Mouse (Mus musculus) stomach, postnatal 0 days (tissue): ENCODE results near the gene Slc45a3. TPM values are rescaled to one million over a fixed set of nuclear protein-coding genes. Genes with fewer than 3 reads are reported as not detected.

ENCODE experiments used
- ATAC-seq: fragments of 200-750 bp; cut with Nextera tagmentation; 2 replicates; pipeline ENCODE4 v1.8.0; 2017; ENCODE audit not compliant: low FRiP score, low TSS enrichment
- DNase-seq: peaks from one replicate; pipeline ENCODE4 v3.0.0-alpha.2; 2016; ENCODE audit warnings: low spot score
- H3K27ac ChIP-seq: fragments of 300-500 bp; sonication (generic); replicated peaks from 2 replicates; pipeline ENCODE4 v1.5.1; 2014; ENCODE audit warnings: mild to moderate bottlenecking, control low read depth
- H3K27me3 ChIP-seq: fragments of 300-500 bp; sonication (generic); 2 replicates; pipeline ENCODE4 v1.6.1; 2014; ENCODE audit warnings: low read length; ENCODE audit not compliant: control insufficient read depth, insufficient read depth
- H3K36me3 ChIP-seq: fragments of 300-500 bp; sonication (generic); 2 replicates; pipeline ENCODE4 v1.6.1; 2014; ENCODE audit warnings: low read length, mixed read lengths; ENCODE audit not compliant: control insufficient read depth, insufficient read depth
- H3K4me1 ChIP-seq: fragments of 300-500 bp; sonication (generic); replicated peaks from 2 replicates; pipeline ENCODE4 v1.6.1; 2014; ENCODE audit warnings: antibody characterized with exemption; ENCODE audit not compliant: control insufficient read depth, insufficient read depth
- H3K4me2 ChIP-seq: fragments of 300-500 bp; sonication (generic); replicated peaks from 2 replicates; pipeline ENCODE4 v1.6.1; 2014; ENCODE audit warnings: low read depth, mild to moderate bottlenecking, control low read depth, moderate library complexity
- H3K4me3 ChIP-seq: fragments of 300-500 bp; sonication (generic); 2 replicates; pipeline ENCODE4 v1.5.1; 2014; ENCODE audit warnings: low read depth, low read length, control low read depth
- H3K9ac ChIP-seq: fragments of 300-500 bp; sonication (generic); 2 replicates; pipeline ENCODE4 v1.6.1; 2014; ENCODE audit warnings: mild to moderate bottlenecking, low read length, control low read depth, mixed read lengths
- H3K9me3 ChIP-seq: fragments of 300-500 bp; sonication (generic); 2 replicates; pipeline ENCODE4 v1.6.1; 2016; ENCODE audit warnings: low read length; ENCODE audit not compliant: control insufficient read depth
- CTCF ChIP-seq: IDR thresholded peaks from 2 replicates; pipeline ENCODE4 v1.5.1; 2016; ENCODE audit warnings: antibody characterized with exemption, low read depth, mild to moderate bottlenecking, moderate library complexity
- EP300 ChIP-seq: optimal IDR thresholded peaks from 2 replicates; pipeline ENCODE3; 2016; ENCODE audit warnings: antibody characterized with exemption
- WGBS: fragments of 180-500 bp; shearing (Covaris S2); extraction: QIAGEN DNeasy Blood & Tissue Kit; methylation state at CpG from one replicate; pipeline ENCODE4 v1.1.7; 2014; 5-methylcytosine and 5-hydroxymethylcytosine counted together
- polyA plus RNA-seq: library from polyadenylated mRNA; unstranded; fragments of >200 nt; fragmentation: Nextera tagmentation; extraction: Ambion mirVana; gene quantifications from 2 replicates; pipeline ENCODE4 v1.2.1, GENCODE M21; 2015

The Slc45a3 gene
- polyA plus RNA-seq, 1 experiment from 2014 or later: 18.4 TPM

DNA sequence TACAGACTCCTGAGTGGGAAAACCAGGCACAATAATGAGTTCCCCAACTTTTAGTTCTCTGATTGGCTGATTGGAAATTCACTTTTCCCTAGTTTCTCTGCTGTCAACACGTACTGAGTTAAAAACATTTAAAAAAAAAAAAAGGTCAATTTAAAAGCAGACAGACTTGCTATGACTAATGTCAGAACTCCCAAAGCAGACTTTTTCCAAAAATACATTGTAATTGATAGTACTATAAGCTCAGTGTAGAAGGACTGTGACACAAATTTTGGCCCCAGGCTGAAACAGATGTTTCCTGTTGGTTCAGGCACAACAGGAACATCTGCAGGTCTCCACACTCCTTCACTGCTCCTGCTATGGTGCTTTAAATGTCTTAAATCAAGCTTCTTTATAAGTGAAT is 41.0 kb downstream of the Slc45a3 start:
- H3K9me3 ChIP-seq: no peaks in the 10 kb centered on the region
- DNase-seq: no peak
- H3K27ac ChIP-seq: no peak overlapping the region
- H3K4me2 ChIP-seq: no peak overlapping the region
- H3K9ac ChIP-seq: no peak overlapping the region
- no peaks in the 10 kb centered on the region for H3K36me3 ChIP-seq
- no peak overlapping the region for H3K4me3 ChIP-seq
- H3K27me3 ChIP-seq: no peaks in the 10 kb centered on the region
- no peak for TF ChIP-seq EP300
- no peak for TF ChIP-seq CTCF
- WGBS: 41% methylated on average over 1 of the region's 1 CpGs
- H3K4me1 ChIP-seq: no peaks in the 10 kb centered on the region
- ATAC-seq: no peak

DNA sequence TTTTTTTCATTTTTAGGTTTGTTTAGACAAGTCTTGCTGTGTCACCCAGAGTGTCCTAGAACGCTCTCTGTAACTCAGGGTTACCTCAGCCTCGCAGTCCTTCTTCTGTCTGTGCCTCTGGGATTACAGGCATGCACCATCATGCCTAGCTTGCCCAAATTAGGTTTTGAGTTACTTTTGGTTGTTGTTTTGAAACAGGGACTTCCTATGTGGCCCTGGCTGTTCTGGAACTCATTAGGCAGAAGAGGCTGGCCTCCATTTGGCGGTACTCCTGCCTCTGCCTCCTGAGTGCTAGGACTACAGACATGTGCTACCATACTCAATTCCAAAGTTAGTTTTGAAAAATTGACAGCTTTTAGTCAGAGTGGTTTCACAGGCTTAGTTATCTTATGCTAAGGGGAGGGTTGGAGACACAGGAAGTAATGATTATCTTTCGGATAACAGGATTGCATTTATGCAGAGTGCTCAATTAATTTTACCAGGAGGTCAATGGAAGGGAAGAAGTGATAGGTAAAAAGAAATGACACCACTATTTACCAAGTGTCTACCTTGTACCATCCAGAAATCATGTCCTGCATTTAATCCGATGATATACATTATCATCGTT is 41.9 kb downstream of the Slc45a3 start:
- H3K9ac ChIP-seq: no peak overlapping the region
- ATAC-seq: no peak
- H3K36me3 ChIP-seq: no peaks in the 10 kb centered on the region
- H3K4me1 ChIP-seq: no peaks in the 10 kb centered on the region
- WGBS: 72% methylated on average over 6 of the region's 6 CpGs
- no peak overlapping the region for H3K4me2 ChIP-seq
- no peak overlapping the region for H3K4me3 ChIP-seq
- H3K9me3 ChIP-seq: no peaks in the 10 kb centered on the region
- 0 out of 2 replicates have a peak overlapping the region, but pooled peaks have one; percentile 13 for H3K27ac ChIP-seq
- DNase-seq: no peak
- TF ChIP-seq CTCF: no peak
- TF ChIP-seq EP300: no peak
- H3K27me3 ChIP-seq: no peaks in the 10 kb centered on the region

GRCm38 (mm10) chr1:132005466-132005865 is 42.7 kb downstream of the Slc45a3 start:
- DNase-seq (no peak), ATAC-seq (no peak)
- Histone ChIP-seq H3K27me3 (no peaks in the 10 kb centered on the region), H3K9ac (no peak overlapping the region), H3K9me3 (no peaks in the 10 kb centered on the region), H3K4me3 (no peak overlapping the region), H3K36me3 (no peaks in the 10 kb centered on the region), H3K4me1 (no peaks in the 10 kb centered on the region), H3K4me2 (no peak overlapping the region), H3K27ac (0 out of 2 replicates have a peak overlapping the region, but pooled peaks have one; percentile 4)
- TF ChIP-seq EP300: no peak
- TF ChIP-seq CTCF: no peak
- 82% methylated on average over 1 of the region's 1 CpGs for WGBS

- Histone ChIP-seq H3K36me3 (no peaks in the 10 kb centered on the region), H3K4me3 (no peak overlapping the region), H3K9me3 (no peaks in the 10 kb centered on the region), H3K9ac (no peak overlapping the region), H3K27ac (no peak overlapping the region), H3K27me3 (no peaks in the 10 kb centered on the region), H3K4me1 (no peaks in the 10 kb centered on the region), H3K4me2 (no peak overlapping the region)
- TF ChIP-seq CTCF (no peak), EP300 (no peak)
- peak; percentile 50 for DNase-seq
- WGBS: 68% methylated on average over 3 of the region's 3 CpGs
- peak; percentile 41 for ATAC-seq
Observed at GRCm38 (mm10) chr1:132006046-132006445, 43.3 kb downstream of the Slc45a3 start.

- TF ChIP-seq CTCF: no peak
- TF ChIP-seq EP300: no peak
- Histone ChIP-seq H3K36me3 (no peaks in the 10 kb centered on the region), H3K4me3 (peak overlapping the region; percentile 83), H3K27ac (peak overlapping the region; percentile 100), H3K4me1 (no peaks in the 10 kb centered on the region), H3K9me3 (no peaks in the 10 kb centered on the region), H3K4me2 (peak overlapping the region; percentile 65), H3K9ac (peak overlapping the region; percentile 98), H3K27me3 (no peaks in the 10 kb centered on the region)
- 21% methylated on average over 5 of the region's 5 CpGs for WGBS
- DNase-seq (no peak), ATAC-seq (no peak)
Observed at GRCm38 (mm10) chr1:132006721-132007120, 44.0 kb downstream of the Slc45a3 start.

- no peaks in the 10 kb centered on the region for H3K4me1 ChIP-seq
- H3K9me3 ChIP-seq: no peaks in the 10 kb centered on the region
- H3K27ac ChIP-seq: peak within 1 kb of the TSS; percentile 100
- no peaks in the 10 kb centered on the region for H3K27me3 ChIP-seq
- peak within 1 kb of the TSS; percentile 83 for H3K4me3 ChIP-seq
- under 1% methylated on average over 56 of the region's 61 CpGs for WGBS
- peak; percentile 45 for TF ChIP-seq EP300
- TF ChIP-seq CTCF: peak; percentile 9; the same call in 1 of the 2 replicates
- DNase-seq (peak; percentile 95), ATAC-seq (peak; percentile 90)
- H3K36me3 ChIP-seq: no peaks in the 10 kb centered on the region
- H3K9ac ChIP-seq: peak within 1 kb of the TSS; percentile 98
- H3K4me2 ChIP-seq: peak within 1 kb of the TSS; percentile 65
Observed at GRCm38 (mm10) chr1:132007282-132007815, 44.6 kb downstream of the Slc45a3 start, which contains the start of gene Elk4. Gene Elk4 (plus strand): TSS chr1:132007607.
